Mouse (Mus musculus) 3134 (cell line): Measurements from ENCODE around the gene Inca1.

Source experiments
- DNase-seq: peaks from one replicate; pipeline ENCODE4 v3.0.0-alpha.2; 2011; ENCODE audit warnings: low spot score; ENCODE audit not compliant: insufficient read length; ENCODE audit errors: extremely low read depth

Gene Inca1

DNA sequence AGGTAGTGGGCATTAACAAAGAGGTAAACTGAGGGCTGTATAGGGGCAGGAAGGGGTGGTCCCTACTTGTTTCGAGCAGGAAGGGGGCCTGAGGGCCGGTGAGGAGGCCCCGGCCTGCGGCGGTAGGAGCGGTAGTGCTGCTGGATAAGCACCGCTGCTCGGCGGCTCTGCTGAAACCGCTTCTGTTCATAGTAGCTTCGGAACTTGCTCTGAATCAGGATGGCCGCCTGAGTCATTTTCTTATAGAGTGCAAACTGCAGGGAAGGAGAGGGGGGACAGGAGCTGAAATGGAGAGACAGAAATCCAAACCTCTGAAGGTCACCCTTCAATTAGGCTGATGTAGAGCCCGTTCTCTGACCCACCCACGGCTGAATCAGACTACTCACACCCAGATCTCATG is 29.5 kb downstream of the Inca1 start:
- DNase-seq, result no peak

DNA sequence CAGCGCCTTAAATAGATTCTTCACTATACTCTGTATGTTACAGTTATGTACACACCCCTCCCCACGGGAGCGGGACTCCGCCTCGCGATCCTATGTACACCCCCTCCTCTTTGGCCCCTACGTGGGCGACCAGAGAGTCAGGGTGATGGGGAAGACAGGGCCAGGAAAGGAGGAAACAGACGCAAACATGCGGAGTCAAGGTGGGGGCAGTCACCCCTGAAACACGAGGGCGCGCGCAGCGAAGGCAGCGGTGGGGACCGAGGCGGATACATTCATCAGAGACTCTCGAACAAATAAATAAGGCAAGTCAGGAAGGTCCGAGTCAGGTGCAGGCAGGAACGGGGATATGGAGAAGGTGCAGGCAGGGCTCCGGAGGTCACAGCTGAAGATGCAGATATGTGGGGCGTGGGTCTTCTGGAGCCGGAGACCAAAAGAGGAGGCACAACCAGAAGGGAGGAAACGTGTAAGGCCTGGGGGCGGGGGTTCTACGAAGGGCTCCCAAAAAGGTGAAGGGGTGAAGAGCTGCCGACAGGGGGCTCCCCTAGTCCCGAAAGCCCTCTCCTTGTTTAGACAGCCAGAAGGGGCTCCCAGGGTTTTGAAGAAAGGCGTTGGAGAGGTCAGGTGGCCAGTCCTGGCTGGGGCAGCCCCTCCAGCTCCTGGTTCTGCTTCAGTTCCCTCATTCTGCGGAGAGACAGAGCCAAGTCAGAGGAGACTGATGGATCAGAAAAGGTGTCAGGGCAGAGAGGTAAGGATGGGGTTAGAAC is 30.2 kb downstream of the Inca1 start:
- DNase-seq, result peak; percentile 65

DNA sequence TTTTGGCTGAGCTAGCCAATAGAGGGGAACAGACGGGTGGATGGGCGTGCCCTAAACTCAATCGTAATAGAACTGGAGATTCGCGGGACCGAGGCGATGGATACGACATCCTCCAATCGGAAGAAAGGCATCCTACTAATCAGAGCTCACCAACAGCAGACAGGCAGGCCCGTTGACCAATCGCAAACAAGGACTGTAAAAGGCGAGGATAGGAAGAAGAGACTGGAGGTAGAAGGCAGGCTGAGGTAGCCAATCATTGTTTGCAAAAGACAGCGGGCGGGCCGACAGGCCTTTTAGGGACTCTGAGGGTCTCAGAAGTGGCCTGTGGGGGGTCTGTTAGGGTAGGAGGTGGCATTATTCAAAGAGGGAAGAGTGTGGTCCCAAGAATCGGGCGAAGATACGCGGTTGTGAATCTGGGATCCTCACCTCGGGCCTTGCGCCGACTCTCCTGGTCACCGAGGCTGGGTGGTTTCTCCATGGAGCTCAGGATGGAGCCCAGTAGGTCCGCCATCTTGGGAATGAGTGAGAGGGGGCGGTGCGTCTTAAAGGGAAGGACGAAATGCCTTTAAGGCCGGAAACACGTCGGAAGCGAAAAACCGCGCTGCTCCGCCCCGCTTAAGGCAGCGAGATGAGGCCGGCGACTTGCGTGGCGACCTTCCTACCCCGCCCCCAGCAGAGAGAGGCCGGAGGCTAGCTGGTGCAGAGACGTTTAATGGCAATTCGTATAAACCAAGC is 31.0 kb downstream of the Inca1 start, which contains the start of gene Spag7:
Spag7 (minus strand) TSS at position 646 of the 735 bp plus-strand sequence.
- DNase-seq, result peak; percentile 97

DNA sequence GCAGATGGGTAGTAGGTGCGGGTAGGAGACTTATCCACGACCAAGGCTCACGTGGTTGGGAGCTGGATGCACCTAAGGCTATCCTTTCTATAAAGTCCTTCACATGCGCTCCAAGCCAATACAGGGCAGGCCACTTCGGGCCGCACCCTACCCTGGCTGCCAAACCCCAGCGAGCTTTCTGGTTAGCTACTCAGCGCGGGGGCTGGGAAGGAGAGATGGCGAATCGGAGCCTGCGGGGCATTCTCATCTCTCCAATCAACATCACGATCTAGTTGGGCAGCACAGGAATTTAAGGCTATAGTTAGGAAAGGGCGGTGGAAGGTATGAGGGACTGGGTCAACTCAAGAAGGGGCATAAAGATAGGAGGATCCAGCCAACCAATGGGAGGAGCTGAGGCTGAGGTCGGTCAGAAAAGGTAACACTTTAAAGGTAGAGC is 31.6 kb downstream of the Inca1 start:
- peak; percentile 92 for DNase-seq

DNA sequence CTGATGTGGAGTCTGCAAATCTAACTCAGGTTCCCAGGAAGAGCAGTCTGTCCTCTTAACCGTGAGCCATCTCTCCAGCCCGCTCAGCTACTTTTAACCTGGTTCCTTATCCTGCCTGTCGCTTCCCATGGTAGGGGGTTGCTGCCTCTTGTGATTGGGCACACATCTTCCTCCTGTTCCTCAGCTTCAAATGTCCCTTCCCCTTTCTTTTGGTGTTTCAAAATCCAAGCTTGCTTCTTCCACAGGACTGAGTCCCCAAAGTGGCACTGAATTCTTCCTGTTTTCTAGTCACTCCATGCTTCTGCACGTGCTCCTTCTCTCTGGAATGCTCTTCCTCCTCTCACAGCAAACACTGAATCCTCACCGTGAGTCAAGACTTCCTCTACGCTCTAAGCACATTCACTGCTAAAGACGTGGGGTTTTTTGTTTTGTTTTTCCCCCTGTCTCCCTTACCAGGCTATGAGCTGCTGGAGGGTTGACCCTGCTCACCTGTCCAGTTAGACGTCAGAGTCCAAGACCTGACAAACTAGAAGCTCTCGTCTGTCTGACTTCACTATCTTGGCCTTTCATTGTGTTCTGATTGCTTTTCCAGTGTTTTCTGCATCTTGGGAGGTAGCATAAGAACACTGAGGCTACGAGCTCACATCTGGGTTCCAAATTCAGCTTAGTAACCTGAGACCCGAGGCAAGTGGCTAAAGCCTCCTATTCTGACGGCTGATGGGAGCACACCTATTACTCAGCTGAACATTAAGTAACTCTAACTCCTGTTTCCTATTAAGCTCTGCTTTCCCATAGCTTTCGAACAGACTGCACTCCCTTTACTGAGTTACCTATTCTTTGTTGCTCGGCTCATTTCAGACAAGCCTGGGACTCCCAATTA is 32.4 kb downstream of the Inca1 start:
- no peak for DNase-seq

DNA sequence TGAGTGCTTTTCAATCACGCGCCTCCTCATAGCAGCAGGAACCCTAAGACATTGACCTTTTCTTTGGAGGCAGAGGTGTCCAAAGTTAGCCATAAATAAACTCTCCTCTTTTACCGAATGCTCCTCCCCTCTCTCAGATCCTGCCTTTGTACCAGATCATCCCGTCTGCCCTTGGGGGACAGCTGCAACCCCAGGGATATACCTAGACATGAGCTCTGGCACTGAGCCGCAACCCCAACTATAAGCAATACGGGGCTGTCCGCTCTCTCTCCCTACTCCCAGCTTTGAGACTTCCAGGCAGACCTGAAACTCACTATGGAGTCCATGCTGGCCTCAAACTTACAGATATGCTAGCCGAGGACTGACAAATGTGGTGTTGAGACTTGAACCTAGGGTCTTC is 33.3 kb downstream of the Inca1 start:
- DNase-seq, result no peak

DNA sequence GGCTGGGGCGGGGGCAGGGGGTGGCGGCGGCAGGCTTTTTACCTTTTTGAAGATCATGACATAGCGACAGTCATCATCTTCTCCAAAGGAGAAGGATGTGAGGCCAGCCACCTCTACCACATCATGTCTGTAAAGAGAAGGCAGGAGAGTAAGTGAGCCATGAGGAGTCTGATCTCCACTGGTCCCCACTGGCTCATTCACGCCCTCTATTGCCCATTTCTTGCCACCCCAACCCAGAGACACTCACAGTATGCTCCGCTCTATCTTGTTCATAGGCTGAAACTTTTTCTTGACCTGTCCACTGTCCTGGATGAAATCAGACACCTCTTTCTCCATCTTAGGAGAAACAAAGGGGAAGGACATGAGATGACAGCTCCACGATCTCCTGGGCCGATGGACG is 35.2 kb downstream of the Inca1 start:
- no peak for DNase-seq

DNA sequence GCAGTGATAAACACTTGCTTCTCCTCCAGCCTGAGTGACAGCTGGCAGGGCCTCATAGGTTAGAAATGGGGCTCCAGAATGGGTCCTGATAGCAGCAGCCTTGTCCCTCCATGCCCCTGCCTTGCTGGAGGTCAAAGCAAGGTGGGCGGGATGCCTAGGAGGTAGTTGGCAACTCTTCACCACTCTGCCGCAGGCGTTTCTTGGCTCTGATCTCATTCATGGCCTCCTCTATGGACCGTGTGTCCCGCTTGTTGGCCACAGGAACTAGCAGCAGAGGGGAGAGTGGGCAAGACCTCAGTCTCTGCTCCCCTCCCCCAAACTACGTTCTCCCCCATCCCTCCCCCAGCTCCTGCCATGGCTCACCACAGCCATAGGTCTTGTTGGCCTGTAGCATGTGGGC is 36.0 kb downstream of the Inca1 start:
- DNase-seq, result no peak

DNA sequence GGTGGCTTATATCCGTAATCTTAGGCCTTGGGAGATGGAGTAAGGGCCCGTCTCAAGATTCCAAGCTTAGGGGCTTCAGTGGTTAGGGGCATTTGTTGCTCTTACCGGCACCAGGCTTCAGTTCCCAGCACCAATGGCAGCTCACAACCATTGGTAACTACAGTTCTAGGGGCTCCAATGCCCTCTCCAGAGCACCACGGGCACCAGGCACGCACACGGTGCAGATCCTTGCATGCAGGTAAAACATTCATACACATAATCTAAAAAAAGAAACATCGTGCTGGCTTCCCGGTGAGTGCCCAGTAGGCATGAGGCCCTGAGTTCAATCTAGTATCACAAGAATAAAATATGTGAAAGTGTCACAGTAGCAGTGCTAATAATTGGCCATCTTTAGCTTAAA is 36.9 kb downstream of the Inca1 start:
- no peak for DNase-seq

DNA sequence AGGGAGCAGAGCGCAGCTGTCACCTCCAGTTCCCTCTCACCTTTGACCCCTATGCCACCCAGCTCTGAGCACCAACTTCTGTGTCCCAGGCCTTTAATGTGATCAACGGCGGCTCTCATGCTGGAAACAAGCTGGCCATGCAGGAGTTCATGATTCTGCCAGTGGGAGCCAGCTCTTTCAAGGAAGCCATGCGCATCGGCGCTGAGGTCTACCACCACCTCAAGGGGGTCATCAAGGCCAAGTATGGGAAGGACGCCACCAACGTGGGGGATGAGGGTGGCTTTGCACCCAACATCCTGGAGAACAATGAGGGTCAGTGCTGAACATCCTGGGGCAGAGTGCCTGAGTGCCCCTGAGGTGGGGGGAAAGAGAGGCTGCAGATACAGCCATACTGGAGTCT is 39.4 kb downstream of the Inca1 start:
- no peak for DNase-seq

DNA sequence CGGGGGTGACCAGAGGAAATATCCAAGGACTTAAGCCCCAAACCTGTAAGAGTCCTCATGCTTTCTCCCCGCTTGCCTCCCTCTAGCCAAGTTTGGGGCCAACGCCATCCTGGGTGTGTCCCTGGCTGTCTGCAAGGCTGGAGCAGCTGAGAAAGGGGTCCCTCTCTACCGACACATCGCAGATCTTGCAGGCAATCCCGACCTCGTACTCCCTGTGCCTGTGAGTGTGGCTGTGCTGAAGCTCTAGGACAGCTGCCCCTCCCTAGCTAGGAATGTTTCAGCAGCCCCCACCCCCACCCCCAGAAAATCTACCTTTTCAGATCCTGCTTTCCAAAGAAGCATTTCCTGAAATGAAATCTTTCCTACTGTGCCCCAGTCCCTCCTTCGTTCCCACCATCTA is 41.0 kb downstream of the Inca1 start:
- DNase-seq, result no peak

DNA sequence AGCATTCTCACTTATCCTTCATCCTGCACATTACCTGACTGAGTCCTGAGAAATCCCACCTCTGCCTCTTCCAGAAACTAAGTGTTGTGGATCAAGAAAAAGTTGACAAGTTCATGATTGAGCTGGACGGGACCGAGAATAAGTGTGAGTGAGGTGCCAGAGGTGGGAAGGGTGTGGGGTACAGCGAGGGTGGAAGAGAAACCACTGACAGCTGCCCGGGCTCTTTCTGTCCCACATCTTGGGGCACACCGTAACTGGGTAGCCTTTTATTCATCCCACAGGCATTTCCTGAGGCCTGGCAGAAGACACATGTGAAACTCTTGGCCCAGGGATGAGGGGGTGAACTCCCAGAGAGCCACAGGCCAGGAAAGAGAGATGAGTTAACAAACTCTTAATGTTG is 41.4 kb downstream of the Inca1 start:
- DNase-seq, result no peak

DNA sequence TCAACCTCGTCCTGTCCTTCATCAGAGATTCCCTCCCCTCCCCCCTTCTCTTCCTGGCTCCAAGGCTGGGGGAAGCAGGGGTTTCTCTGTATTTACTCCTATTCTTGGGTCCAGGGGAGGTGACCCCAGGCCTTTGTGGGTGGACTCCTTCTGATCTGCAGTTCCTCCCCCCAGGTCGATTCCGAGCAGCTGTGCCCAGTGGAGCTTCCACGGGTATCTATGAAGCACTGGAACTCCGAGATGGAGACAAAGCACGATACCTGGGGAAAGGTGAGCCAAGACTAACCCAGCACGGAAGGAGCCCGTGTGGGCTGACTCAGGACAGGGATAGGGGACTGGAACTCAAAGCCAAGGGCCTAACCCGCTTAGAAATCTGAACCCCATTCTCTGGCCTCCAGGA is 42.0 kb downstream of the Inca1 start:
- DNase-seq, result no peak

DNA sequence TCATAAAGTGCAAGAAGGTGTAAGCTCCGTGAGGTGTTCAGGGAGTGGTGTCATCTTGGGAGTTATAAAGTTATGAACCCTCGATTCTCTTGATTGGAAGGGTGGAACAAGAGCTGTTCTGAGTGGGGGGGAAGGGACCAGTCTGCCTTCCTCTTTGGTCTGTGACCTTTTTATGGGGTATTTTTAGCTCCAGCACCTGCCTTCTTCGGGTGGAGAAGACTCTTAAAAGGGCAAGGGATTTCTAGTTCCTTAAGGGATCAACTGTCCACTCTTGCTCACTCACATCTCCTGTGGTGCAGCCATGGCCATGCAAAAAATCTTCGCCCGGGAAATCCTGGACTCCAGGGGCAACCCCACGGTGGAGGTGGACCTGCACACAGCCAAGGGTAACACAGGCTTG is 42.4 kb downstream of the Inca1 start:
- DNase-seq, result no peak

DNA sequence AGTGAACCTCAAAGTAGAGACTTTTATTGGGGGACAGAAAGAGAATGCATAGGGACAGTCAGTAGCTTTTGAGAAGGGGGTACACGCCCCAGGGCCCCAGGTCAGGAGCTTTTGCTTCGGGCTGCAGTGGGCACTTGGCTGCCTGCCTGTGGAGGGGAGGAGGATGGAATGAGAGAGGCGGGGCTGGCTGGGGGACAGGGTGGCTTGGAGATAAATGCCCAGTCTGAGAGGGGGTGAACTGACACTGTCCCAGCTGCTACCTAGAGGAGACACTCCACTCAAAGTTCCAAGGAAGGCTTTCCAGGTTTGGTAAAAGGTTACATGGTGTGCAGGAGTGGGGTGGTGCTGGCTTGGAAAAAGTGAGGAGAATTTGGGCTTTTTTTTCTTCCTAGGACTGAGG is 43.0 kb downstream of the Inca1 start, which contains the start of gene Eno3:
Eno3 (plus strand) TSS at position 239 of the 400 bp plus-strand sequence.
- DNase-seq, result no peak

DNA sequence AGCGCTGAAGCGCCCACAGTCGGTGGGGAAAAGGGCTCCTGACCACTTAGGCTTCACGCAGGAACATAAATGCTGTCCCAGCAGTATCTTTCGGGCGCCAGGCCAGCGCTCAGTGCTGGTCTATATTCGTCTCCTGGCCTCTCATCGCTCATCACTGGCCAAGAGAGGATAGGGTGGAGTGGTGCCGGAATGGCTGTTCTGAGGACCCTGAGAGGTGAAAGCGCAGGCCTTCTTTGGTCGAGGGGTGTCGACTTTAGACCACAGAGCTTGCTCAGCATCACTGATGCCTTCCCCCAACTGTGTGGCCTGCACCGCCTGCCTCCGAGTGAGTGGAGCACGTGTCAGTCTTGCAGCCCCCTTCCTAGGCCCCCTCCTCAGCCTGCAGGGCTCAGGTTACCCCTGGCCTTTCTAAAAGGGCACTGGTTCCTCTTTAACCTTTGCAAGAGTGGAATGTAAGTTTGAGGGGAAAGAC is 43.5 kb downstream of the Inca1 start:
- no peak for DNase-seq

DNA sequence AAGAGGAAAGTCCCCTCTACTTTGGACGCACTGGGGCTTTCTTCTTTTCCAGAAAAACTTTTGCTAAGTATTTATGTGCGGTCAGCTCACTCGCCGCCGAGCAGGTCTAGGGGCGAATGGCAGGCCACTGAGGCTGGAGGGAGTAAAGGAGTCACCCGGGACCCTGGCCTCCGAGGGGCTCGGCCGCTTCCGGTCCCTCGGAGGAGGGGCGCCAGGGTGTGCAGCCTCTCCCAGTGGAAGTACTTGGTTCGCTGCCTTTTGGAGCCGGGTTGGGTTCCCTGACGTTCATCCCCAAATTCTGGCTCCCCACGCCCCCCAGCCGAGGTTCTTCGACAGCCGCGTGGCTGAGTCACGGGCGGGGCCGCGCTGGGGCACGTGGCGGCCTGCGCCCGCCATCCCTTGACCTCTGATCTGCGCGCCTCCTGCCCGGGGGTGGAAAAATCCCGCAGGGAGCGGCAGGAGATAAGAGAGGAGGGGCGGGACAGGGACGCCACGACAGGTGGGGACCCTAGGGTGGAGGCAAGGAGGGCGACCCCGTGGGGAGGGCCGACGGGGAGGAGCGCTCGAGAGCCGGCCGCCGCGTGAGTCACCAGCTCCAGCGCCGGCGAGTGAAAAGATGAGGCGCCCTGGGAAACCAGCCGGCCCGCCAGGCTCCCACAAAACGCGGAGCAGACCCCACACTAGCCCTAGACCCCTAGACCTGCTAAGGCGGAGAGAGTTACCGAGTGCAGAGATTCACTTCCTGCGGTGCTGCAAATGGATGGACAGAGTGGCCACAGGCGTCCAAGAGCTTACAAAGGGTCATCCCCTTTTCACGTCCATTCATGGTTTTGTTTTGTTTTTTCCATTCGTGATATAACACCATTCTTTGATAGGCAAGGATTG is 44.1 kb downstream of the Inca1 start:
- DNase-seq, result peak; percentile 87

DNA sequence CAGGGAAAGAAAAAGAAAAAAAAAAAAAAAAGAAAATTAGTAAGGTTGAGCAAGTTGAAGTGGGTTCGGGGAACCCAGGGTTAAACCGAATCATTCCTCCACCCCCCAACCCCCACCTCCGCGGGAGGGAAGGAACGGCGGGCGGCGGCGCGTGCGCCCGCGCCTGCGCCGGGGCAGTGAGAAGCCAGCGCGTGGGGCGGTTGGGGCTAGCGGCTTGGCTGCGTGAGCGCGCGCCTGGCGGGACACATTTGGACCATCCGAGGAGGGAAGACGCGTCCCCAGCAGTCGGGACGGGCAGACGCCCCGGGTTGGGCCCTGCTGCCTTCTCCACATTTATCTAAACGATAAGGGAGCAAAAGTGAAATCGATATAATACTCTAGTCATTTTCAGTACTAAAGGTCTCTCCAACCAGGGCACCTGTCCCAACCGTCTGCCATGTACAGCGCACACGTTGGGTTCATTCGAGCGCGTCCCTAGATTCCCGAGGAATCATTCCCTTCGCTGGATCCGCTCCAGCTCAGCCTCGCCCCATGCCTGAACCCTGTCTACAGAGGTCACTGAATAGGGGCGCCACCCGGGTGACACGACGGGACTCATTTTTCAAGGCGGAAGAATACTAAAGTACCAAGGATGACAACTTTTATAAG is 44.9 kb downstream of the Inca1 start:
- peak; percentile 93 for DNase-seq

DNA sequence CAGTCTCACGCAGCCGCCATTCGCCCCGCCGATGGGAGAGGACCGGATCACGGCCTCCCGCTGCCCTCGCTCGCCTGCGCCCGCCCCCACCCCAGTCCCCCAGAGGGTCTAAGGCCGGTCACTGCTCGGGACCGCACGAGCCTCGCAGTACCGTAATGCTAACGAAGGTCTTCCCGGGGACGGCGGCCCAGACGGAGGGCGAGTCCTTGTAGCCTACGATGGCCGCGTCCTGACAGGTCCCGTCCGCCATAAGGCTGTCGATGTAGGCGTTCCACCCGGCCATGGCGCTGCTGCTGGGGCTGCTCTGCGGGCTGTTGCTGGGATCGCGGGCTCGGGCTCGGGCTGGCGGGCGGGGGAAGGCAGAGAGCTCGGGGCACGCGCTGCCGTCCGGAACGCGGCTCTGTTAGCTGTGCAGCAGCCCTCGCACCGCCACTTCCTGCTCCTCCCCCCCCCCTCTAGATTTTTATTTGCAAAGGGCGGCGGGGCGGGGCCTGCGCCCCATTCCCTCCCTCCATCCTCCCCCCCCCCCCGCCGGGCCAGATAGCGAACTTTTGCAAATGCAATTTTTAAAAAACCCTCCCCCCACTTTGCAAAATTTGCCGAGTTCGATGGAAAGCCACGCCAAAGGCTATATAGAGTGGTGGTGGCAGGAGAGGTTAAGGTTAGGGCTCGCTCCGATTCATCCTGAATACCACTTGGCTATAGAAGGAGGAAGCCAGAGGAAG is 45.6 kb downstream of the Inca1 start, which contains the start of gene Pfn1:
Pfn1 (minus strand) TSS at position 447 of the 725 bp plus-strand sequence.
- peak; percentile 86 for DNase-seq
